Mouse (Mus musculus): ENCODE measurements at regions not wholly inside any gene's neighbourhood (a gene's known extent, or its start where the extent isn't known, plus 50 kb on each side); places are given as distances from the start of the nearest gene placed in this dataset.

- TF ChIP-seq CTCF (IDR thresholded peaks at IDR 0.05; ENCODE audit: borderline replicate concordance, control insufficient read depth, extremely low read depth, insufficient read depth, low read length, poor library complexity) = no peak
- no peak for TF ChIP-seq POLR2A (IDR thresholded peaks at IDR 0.05; ENCODE audit: control insufficient read depth, extremely low read depth, insufficient read depth, low read length, poor library complexity)
Observed at GRCm38 (mm10) chr10:21242471-21243231, 53.1 kb upstream of the Hbs1l start.

All from thymus, adult 2 months (tissue).